Mouse (Mus musculus): ENCODE measurements around the gene Sema4d.

Sema4d gene

GRCm38 (mm10) chr13:51752346-51753167 is 41.0 kb downstream of the Sema4d start:
- no peak for DNase-seq

GRCm38 (mm10) chr13:51749578-51750345 is 43.8 kb downstream of the Sema4d start:
- no peak for DNase-seq

GRCm38 (mm10) chr13:51748009-51748552 is 45.5 kb downstream of the Sema4d start:
- peak; percentile 46 for DNase-seq

- DNase-seq = no peak
These were observed 46.5 kb downstream of the Sema4d start for GRCm38 (mm10) chr13:51747069-51747468.

GRCm38 (mm10) chr13:51745862-51746261 is 47.7 kb downstream of the Sema4d start:
- DNase-seq = peak; percentile 41

- DNase-seq = no peak
These were observed 49.7 kb downstream of the Sema4d start for GRCm38 (mm10) chr13:51743855-51744254.

GRCm38 (mm10) chr13:51742551-51743052 is 50.9 kb downstream of the Sema4d start:
- DNase-seq = no peak

- no peak for DNase-seq
These were observed 52.8 kb downstream of the Sema4d start for GRCm38 (mm10) chr13:51740776-51741175.

- DNase-seq = no peak
These were observed 53.8 kb downstream of the Sema4d start for GRCm38 (mm10) chr13:51739713-51740112.

GRCm38 (mm10) chr13:51738531-51739117 is 54.9 kb downstream of the Sema4d start:
- no peak for DNase-seq

- no peak for DNase-seq
These were observed 55.5 kb downstream of the Sema4d start for GRCm38 (mm10) chr13:51737949-51738513.

GRCm38 (mm10) chr13:51737033-51737948 is 56.3 kb downstream of the Sema4d start:
- DNase-seq = no peak

GRCm38 (mm10) chr13:51736007-51736911 is 57.3 kb downstream of the Sema4d start:
- DNase-seq = peak; percentile 41

- no peak for DNase-seq
These were observed 59.0 kb downstream of the Sema4d start for GRCm38 (mm10) chr13:51734556-51734955.

- no peak for DNase-seq
These were observed 61.4 kb downstream of the Sema4d start for GRCm38 (mm10) chr13:51732097-51732664.

GRCm38 (mm10) chr13:51731474-51731873 is 62.1 kb downstream of the Sema4d start:
- DNase-seq = no peak

- peak; percentile 85 for DNase-seq
These were observed 63.6 kb downstream of the Sema4d start for GRCm38 (mm10) chr13:51729887-51730361.

- no peak for DNase-seq
These were observed 66.2 kb downstream of the Sema4d start for GRCm38 (mm10) chr13:51727364-51727763.

GRCm38 (mm10) chr13:51725926-51726574 is 67.5 kb downstream of the Sema4d start:
- no peak for DNase-seq

All from retina, postnatal 1 day (tissue).